Mouse (Mus musculus): Measurements from ENCODE around the gene Cela1.

DNA sequence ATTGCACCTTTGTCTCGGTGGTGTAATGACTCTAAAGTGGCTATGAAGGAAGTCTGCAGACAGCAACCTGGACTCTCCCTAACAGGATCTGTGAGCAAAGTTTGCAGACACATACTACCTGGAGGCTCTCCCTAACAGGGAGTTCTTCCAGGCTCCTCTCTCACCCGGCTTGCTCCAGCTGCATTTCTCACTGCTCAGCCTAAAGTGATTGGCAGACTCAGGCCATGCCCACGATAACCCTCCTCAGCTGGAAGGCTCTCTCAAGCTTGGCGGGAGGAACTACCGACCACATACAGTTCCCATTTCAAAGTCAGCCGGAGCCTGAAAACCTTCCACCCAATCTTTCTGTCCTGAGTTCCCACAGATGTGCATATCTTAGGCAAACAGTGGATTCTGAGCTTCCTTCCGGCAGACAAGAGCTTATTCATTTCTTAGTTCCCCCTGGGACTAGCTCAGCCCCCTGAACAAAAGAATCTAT, 21.5 kb downstream of the Cela1 start:
- TF ChIP-seq CTCF (IDR thresholded peaks at IDR 0.05; ENCODE audit: insufficient read depth, low read depth, low read length), result no peak
- no peak for TF ChIP-seq POLR2A (IDR thresholded peaks at IDR 0.05; ENCODE audit: insufficient read depth, low read depth, low read length)
